Mouse (Mus musculus) forebrain, embryonic 10.5 days (tissue): ENCODE results near the gene Ppia. TPM values are rescaled to one million over a fixed set of nuclear protein-coding genes. Genes with fewer than 3 reads are reported as not detected.
A peak's percentile ranks its signal among the peaks of the same experiment; 100 is the strongest.

Source experiments
- DNase-seq: peaks from one replicate; pipeline ENCODE4 v3.0.0-alpha.2; 2017; ENCODE audit warnings: low spot score; ENCODE audit errors: extremely low spot score
- H3K27ac ChIP-seq: fragments of 300-500 bp; sonication (generic); 2 replicates; pipeline ENCODE4 v1.5.1; 2016; ENCODE audit warnings: mild to moderate bottlenecking
- H3K27me3 ChIP-seq: fragments of 300-500 bp; sonication (generic); 2 replicates; pipeline ENCODE4 v1.6.1; 2016; ENCODE audit warnings: mild to moderate bottlenecking; ENCODE audit not compliant: poor library complexity, severe bottlenecking
- H3K36me3 ChIP-seq: fragments of 300-500 bp; sonication (generic); replicated peaks from 2 replicates; pipeline ENCODE4 v1.6.1; 2016; ENCODE audit warnings: mild to moderate bottlenecking, moderate library complexity
- H3K4me1 ChIP-seq: fragments of 300-500 bp; sonication (generic); 2 replicates; pipeline ENCODE4 v1.6.1; 2016
- H3K4me3 ChIP-seq: fragments of 300-500 bp; sonication (generic); 2 replicates; pipeline ENCODE4 v1.5.1; 2016; ENCODE audit warnings: mild to moderate bottlenecking, moderate library complexity
- H3K9me3 ChIP-seq: fragments of 300-500 bp; sonication (generic); 2 replicates; pipeline ENCODE4 v1.6.1; 2016; ENCODE audit warnings: mild to moderate bottlenecking, moderate library complexity
- WGBS: fragments of 180-500 bp; shearing (Covaris S2); methylation state at CpG from one replicate; pipeline ENCODE4 v1.1.7; 2016; 5-methylcytosine and 5-hydroxymethylcytosine counted together
- microRNA-seq: library from miRNA; unstranded; fragments of <30 nt; microRNA quantifications from one replicate; pipeline ENCODE4, GENCODE M21; 2017
- polyA plus RNA-seq: library from polyadenylated mRNA; unstranded; fragments of >200 nt; fragmentation: Nextera tagmentation; extraction: Ambion mirVana; gene quantifications from 2 replicates; pipeline ENCODE4 v1.2.1, GENCODE M21; 2016

Gene Ppia
- polyA plus RNA-seq, 1 experiment from 2014 or later, result 6,009 TPM

DNA sequence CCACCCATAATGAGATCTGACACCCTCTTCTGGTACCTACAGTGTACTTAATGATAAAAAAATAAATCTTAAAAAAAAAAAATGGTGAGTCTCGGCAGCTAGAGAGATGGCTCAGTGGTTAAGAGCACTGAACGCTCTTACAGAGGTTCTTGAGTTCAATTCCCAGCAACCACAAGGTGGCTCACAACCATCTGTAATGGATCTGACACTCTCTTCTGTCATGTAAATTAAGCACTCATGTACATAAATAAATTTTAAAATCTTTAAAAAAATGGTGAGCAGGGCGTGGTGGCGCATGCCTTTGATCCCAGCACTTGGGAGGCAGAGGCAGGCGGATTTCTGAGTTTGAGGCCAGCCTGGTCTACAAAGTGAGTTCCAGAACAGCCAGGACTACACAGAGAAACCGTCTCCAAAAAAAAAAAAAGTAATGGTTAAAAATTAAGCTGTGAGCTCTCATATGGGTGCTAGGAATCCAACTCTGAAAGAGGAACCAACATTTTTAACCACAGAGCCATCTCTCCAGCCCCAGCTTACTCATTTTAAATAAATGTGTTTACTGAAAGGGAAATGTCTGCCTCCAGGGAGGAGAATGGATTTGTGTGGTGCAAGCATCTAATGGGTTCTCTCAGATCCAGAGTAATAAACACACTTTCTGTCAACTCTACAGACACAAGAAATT is 48.1 kb downstream of the Ppia start:
- Histone ChIP-seq H3K27ac (no peak overlapping the region), H3K27me3 (no peaks in the 10 kb centered on the region), H3K4me3 (no peak overlapping the region), H3K9me3 (no peaks in the 10 kb centered on the region), H3K36me3 (peaks cover 34% of the 10 kb centered on the region), H3K4me1 (no peaks in the 10 kb centered on the region)
- 88% methylated on average over 6 of the region's 6 CpGs for WGBS
- no peak for DNase-seq

GRCm38 (mm10) chr11:6465122-6465521 is 49.9 kb downstream of the Ppia start:
- peaks cover 48% of the 10 kb centered on the region for H3K36me3 ChIP-seq
- no peak overlapping the region for H3K27ac ChIP-seq
- 45% methylated on average over 4 of the region's 4 CpGs for WGBS
- no peaks in the 10 kb centered on the region for H3K27me3 ChIP-seq
- no peak overlapping the region for H3K4me3 ChIP-seq
- DNase-seq, result peak; percentile 62
- no peaks in the 10 kb centered on the region for H3K9me3 ChIP-seq
- H3K4me1 ChIP-seq, result peaks cover 9% of the 10 kb centered on the region

DNA sequence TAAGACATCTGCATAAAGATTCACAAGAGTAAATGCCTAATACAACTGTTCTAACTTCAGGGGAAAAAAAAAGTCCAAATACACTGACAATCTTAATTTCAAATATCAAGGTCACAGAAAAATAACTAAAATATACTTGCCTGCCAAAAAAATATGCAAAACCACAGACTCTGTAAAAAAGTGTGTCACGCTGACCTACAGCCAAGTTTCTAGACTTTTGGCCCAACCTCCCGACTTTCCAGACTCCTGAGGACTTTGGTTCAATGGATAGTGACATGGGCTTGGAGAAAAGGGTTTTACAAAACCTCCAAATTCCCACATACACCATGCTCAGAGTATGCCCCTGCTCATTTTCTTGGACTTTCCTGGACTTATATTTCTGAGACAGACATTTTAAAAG is 53.3 kb downstream of the Ppia start:
- Histone ChIP-seq H3K9me3 (no peaks in the 10 kb centered on the region), H3K36me3 (peaks cover 76% of the 10 kb centered on the region), H3K27ac (no peak overlapping the region), H3K4me1 (peaks cover 44% of the 10 kb centered on the region), H3K4me3 (no peak overlapping the region), H3K27me3 (no peaks in the 10 kb centered on the region)
- WGBS, result 90% methylated on average over 2 of the region's 2 CpGs
- no peak for DNase-seq

Small RNAs within 50 kb of the gene (microRNA-seq; reads per million reads assigned to microRNA genes)
- gene Mir7651, result 0.90 reads per million

Other genes starting within 250 kb of the Ppia start
- gene A730071L15Rik, start 215.4 kb upstream of the Ppia start, polyA plus RNA-seq, result 0.57 TPM in 2 replicates
- gene Nudcd3, start 215.0 kb upstream of the Ppia start, polyA plus RNA-seq, result 56.5 and 57.3 TPM in 2 replicates
- not detected in 2 replicates for gene Npc1l1, start 185.3 kb upstream of the Ppia start, polyA plus RNA-seq
- gene Ddx56, start 147.7 kb upstream of the Ppia start, polyA plus RNA-seq, result 133 and 135 TPM in 2 replicates
- gene Tmed4, start 140.6 kb upstream of the Ppia start, polyA plus RNA-seq, result 116 and 126 TPM in 2 replicates
- 112 and 115 TPM in 2 replicates for gene Ogdh, start 123.8 kb upstream of the Ppia start, polyA plus RNA-seq
- gene Zmiz2, start 26.4 kb upstream of the Ppia start, polyA plus RNA-seq, result 13.6 and 15.9 TPM in 2 replicates
- 844 and 848 TPM in 2 replicates for gene H2afv, start 29.0 kb downstream of the Ppia start, polyA plus RNA-seq
- 16.9 and 18.7 TPM in 2 replicates for gene Purb, start 60.5 kb downstream of the Ppia start, polyA plus RNA-seq
- gene Myo1g, start 105.5 kb downstream of the Ppia start, polyA plus RNA-seq, result 0.97 and 1.0 TPM in 2 replicates
- gene Ccm2, start 131.4 kb downstream of the Ppia start, polyA plus RNA-seq, result 99.5 and 107 TPM in 2 replicates
- gene Nacad, start 190.6 kb downstream of the Ppia start, polyA plus RNA-seq, result 6.2 and 7.1 TPM in 2 replicates
- gene Tbrg4, start 210.6 kb downstream of the Ppia start, polyA plus RNA-seq, result 71.2 and 80.0 TPM in 2 replicates
- gene Wap, start 223.2 kb downstream of the Ppia start, polyA plus RNA-seq, result not detected in 2 replicates
- 5.4 and 5.6 TPM in 2 replicates for gene Ramp3, start 243.1 kb downstream of the Ppia start, polyA plus RNA-seq